Mouse (Mus musculus) midbrain, embryonic 11.5 days (tissue): ENCODE measurements around the gene Pomt1. TPM values are rescaled to one million over a fixed set of nuclear protein-coding genes. Genes with fewer than 3 reads are reported as not detected.
"Not testable (repeated sequence)": the region's sequence is repeated elsewhere in the genome, so short reads cannot be mapped to it uniquely, and the experiment has no call there.

Source experiments
- ATAC-seq: fragments of 200-750 bp; cut with Nextera tagmentation; 2 replicates; pipeline ENCODE4 v1.8.0; 2017; ENCODE audit warnings: moderate TSS enrichment, moderate library complexity; ENCODE audit not compliant: low FRiP score
- DNase-seq: peaks from one replicate; pipeline ENCODE4 v3.0.0; 2015; ENCODE audit warnings: low spot score; ENCODE audit errors: missing footprints
- H3K27ac ChIP-seq: fragments of 300-500 bp; sonication (generic); 2 replicates; pipeline ENCODE4 v1.5.1; 2014; ENCODE audit warnings: low read depth, low read length
- H3K27me3 ChIP-seq: fragments of 300-500 bp; sonication (generic); 2 replicates; pipeline ENCODE4 v1.6.1; 2014; ENCODE audit warnings: mild to moderate bottlenecking, low read length, moderate library complexity, mixed read lengths; ENCODE audit not compliant: control insufficient read depth, insufficient read depth
- H3K36me3 ChIP-seq: fragments of 300-500 bp; sonication (generic); 2 replicates; pipeline ENCODE4 v1.6.1; 2014; ENCODE audit warnings: mild to moderate bottlenecking, low read length, moderate library complexity, mixed read lengths; ENCODE audit not compliant: control insufficient read depth, insufficient read depth
- H3K4me1 ChIP-seq: fragments of 300-500 bp; sonication (generic); 2 replicates; pipeline ENCODE4 v1.6.1; 2014; ENCODE audit warnings: low read length; ENCODE audit not compliant: control insufficient read depth, insufficient read depth
- H3K4me2 ChIP-seq: fragments of 300-500 bp; sonication (generic); 2 replicates; pipeline ENCODE4 v1.6.1; 2014; ENCODE audit warnings: mild to moderate bottlenecking, moderate library complexity
- H3K4me3 ChIP-seq: fragments of 300-500 bp; sonication (generic); 2 replicates; pipeline ENCODE4 v1.5.1; 2014; ENCODE audit warnings: low read depth, low read length
- H3K9ac ChIP-seq: fragments of 300-500 bp; sonication (generic); 2 replicates; pipeline ENCODE4 v1.6.1; 2014; ENCODE audit warnings: low read length
- H3K9me3 ChIP-seq: fragments of 300-500 bp; sonication (generic); 2 replicates; pipeline ENCODE4 v1.6.1; 2016; ENCODE audit warnings: low read length; ENCODE audit not compliant: control insufficient read depth
- WGBS: fragments of 180-500 bp; shearing (Covaris S2); extraction: QIAGEN DNeasy Blood & Tissue Kit; methylation state at CpG from one replicate; pipeline ENCODE4 v1.1.7; 2014; 5-methylcytosine and 5-hydroxymethylcytosine counted together
- polyA plus RNA-seq: library from polyadenylated mRNA; unstranded; fragments of >200 nt; fragmentation: Nextera tagmentation; extraction: Ambion mirVana; gene quantifications from 2 replicates; pipeline ENCODE4 v1.2.1, GENCODE M21; 2014

The Pomt1 gene
- polyA plus RNA-seq, 1 experiment from 2014 or later, result 22.0 TPM

GRCm38 (mm10) chr2:32287334-32287840 lies 51.0 kb downstream of the Pomt1 start, which contains the start of gene Golga2:
TSS of gene Golga2 (plus strand) at chr2:32287384.
- Histone ChIP-seq H3K4me3 (peak within 1 kb of the TSS; percentile 92), H3K4me2 (peak within 1 kb of the TSS; percentile 79), H3K27me3 (no peaks in the 10 kb centered on the region), H3K9ac (peak within 1 kb of the TSS; percentile 86), H3K9me3 (no peaks in the 10 kb centered on the region), H3K27ac (peak within 1 kb of the TSS; percentile 30; the same call in 1 of the 2 replicates), H3K36me3 (peaks cover 7% of the 10 kb centered on the region; the same call in 1 of the 2 replicates), H3K4me1 (peaks cover 13% of the 10 kb centered on the region; the same call in 1 of the 2 replicates)
- WGBS, result under 1% methylated on average over 23 of the region's 23 CpGs
- no peak for DNase-seq
- no peak; the same call in 1 of the 2 replicates for ATAC-seq

GRCm38 (mm10) chr2:32287923-32288367 lies 51.6 kb downstream of the Pomt1 start, which contains the start of gene Swi5:
TSS of gene Swi5 (minus strand) at chr2:32288075.
- Histone ChIP-seq H3K4me1 (peaks cover 13% of the 10 kb centered on the region; the same call in 1 of the 2 replicates), H3K27ac (peak within 1 kb of the TSS; percentile 30; the same call in 1 of the 2 replicates), H3K36me3 (peaks cover 7% of the 10 kb centered on the region; the same call in 1 of the 2 replicates), H3K4me3 (peak within 1 kb of the TSS; percentile 92), H3K27me3 (no peaks in the 10 kb centered on the region), H3K9ac (peak within 1 kb of the TSS; percentile 86), H3K4me2 (peak within 1 kb of the TSS; percentile 79), H3K9me3 (no peaks in the 10 kb centered on the region)
- ATAC-seq (peak; percentile 99), DNase-seq (peak; percentile 100)
- WGBS, result 0% methylated on average over 40 of the region's 41 CpGs

- H3K27ac ChIP-seq, result no peak overlapping the region
Measured at GRCm38 (mm10) chr2:32288371-32288931, 52.1 kb downstream of the Pomt1 start.

GRCm38 (mm10) chr2:32289578-32289977 lies 53.2 kb downstream of the Pomt1 start:
- peaks cover 13% of the 10 kb centered on the region; the same call in 1 of the 2 replicates for H3K4me1 ChIP-seq
- DNase-seq, result peak; percentile 89
- H3K4me3 ChIP-seq, result no peak overlapping the region; the same call in 1 of the 2 replicates
- H3K4me2 ChIP-seq, result no peak overlapping the region; the same call in 1 of the 2 replicates
- H3K36me3 ChIP-seq, result no peaks in the 10 kb centered on the region; the same call in 1 of the 2 replicates
- H3K9me3 ChIP-seq, result no peaks in the 10 kb centered on the region
- H3K27me3 ChIP-seq, result no peaks in the 10 kb centered on the region
- H3K9ac ChIP-seq, result no peak overlapping the region
- H3K27ac ChIP-seq, result no peak overlapping the region
- ATAC-seq, result no peak

More at GRCm38 (mm10) chr2:32288371-32288931, 52.1 kb downstream of the Pomt1 start:
- no peaks in the 10 kb centered on the region for H3K27me3 ChIP-seq
- ATAC-seq, result peak; percentile 76
- no peaks in the 10 kb centered on the region for H3K9me3 ChIP-seq
- peaks cover 13% of the 10 kb centered on the region; the same call in 1 of the 2 replicates for H3K4me1 ChIP-seq
- peaks cover 7% of the 10 kb centered on the region; the same call in 1 of the 2 replicates for H3K36me3 ChIP-seq
- 3% methylated on average over 29 of the region's 29 CpGs for WGBS
- DNase-seq, result peak; percentile 90
- H3K4me3 ChIP-seq, result peak overlapping the region; percentile 92
- H3K4me2 ChIP-seq, result peak overlapping the region; percentile 79
- peak overlapping the region; percentile 80 for H3K9ac ChIP-seq

- no peak overlapping the region for H3K4me2 ChIP-seq
- H3K4me1 ChIP-seq, result no peaks in the 10 kb centered on the region
- no peak overlapping the region for H3K9ac ChIP-seq
- no peak overlapping the region for H3K27ac ChIP-seq
- H3K4me3 ChIP-seq, result no peak overlapping the region
- no peaks in the 10 kb centered on the region for H3K27me3 ChIP-seq
- DNase-seq (no peak), ATAC-seq (no peak)
- WGBS, result 90% methylated on average over 8 of the region's 8 CpGs
- no peaks in the 10 kb centered on the region for H3K9me3 ChIP-seq
- H3K36me3 ChIP-seq, result peaks cover 5% of the 10 kb centered on the region; the same call in 1 of the 2 replicates
Measured at GRCm38 (mm10) chr2:32294348-32294747, 58.0 kb downstream of the Pomt1 start.

GRCm38 (mm10) chr2:32295285-32295684 lies 58.9 kb downstream of the Pomt1 start:
- Histone ChIP-seq H3K4me1 (no peaks in the 10 kb centered on the region), H3K4me2 (no peak overlapping the region), H3K4me3 (no peak overlapping the region), H3K9ac (no peak overlapping the region), H3K9me3 (no peaks in the 10 kb centered on the region), H3K36me3 (peaks cover 7% of the 10 kb centered on the region; the same call in 1 of the 2 replicates), H3K27ac (no peak overlapping the region), H3K27me3 (no peaks in the 10 kb centered on the region)
- DNase-seq, result no peak
- WGBS, result 90% methylated on average over 3 of the region's 3 CpGs
- ATAC-seq, result no peak

GRCm38 (mm10) chr2:32295842-32296241 lies 59.5 kb downstream of the Pomt1 start:
- not testable (repeated sequence) for H3K36me3 ChIP-seq

GRCm38 (mm10) chr2:32299469-32299868 lies 63.1 kb downstream of the Pomt1 start:
- no peak overlapping the region for H3K4me2 ChIP-seq
- ATAC-seq (no peak), DNase-seq (no peak)
- H3K27ac ChIP-seq, result no peak overlapping the region
- no peak overlapping the region for H3K9ac ChIP-seq
- no peaks in the 10 kb centered on the region for H3K4me1 ChIP-seq
- no peaks in the 10 kb centered on the region for H3K9me3 ChIP-seq
- no peaks in the 10 kb centered on the region for H3K27me3 ChIP-seq
- whole genome bisulfite sequencing, result 83% methylated on average over 4 of the region's 4 CpGs
- no peak overlapping the region for H3K4me3 ChIP-seq
- H3K36me3 ChIP-seq, result peaks cover 15% of the 10 kb centered on the region

More at GRCm38 (mm10) chr2:32295842-32296241, 59.5 kb downstream of the Pomt1 start:
- not testable (repeated sequence) for DNase-seq, H3K9me3 ChIP-seq, ATAC-seq, H3K4me2 ChIP-seq, H3K4me3 ChIP-seq, H3K27ac ChIP-seq, H3K9ac ChIP-seq, H3K4me1 ChIP-seq, H3K27me3 ChIP-seq
- 97% methylated on average over 2 of the region's 2 CpGs for WGBS

GRCm38 (mm10) chr2:32302952-32303351 lies 66.6 kb downstream of the Pomt1 start:
- H3K27me3 ChIP-seq, result no peaks in the 10 kb centered on the region
- H3K4me2 ChIP-seq, result no peak overlapping the region
- no peaks in the 10 kb centered on the region for H3K9me3 ChIP-seq
- no peak overlapping the region for H3K4me3 ChIP-seq
- no peak overlapping the region for H3K9ac ChIP-seq
- no peak overlapping the region for H3K27ac ChIP-seq
- WGBS, result 89% methylated on average over 10 of the region's 10 CpGs
- DNase-seq (no peak), ATAC-seq (no peak)
- H3K36me3 ChIP-seq, result peaks cover 31% of the 10 kb centered on the region
- H3K4me1 ChIP-seq, result no peaks in the 10 kb centered on the region
